Mouse (Mus musculus): ENCODE data around the gene Slc25a44.
"Not testable (repeated sequence)": the region's sequence is repeated elsewhere in the genome, so short reads cannot be mapped to it uniquely, and the experiment has no call there.

The Slc25a44 gene

GRCm38 (mm10) chr3:88450379-88451131 lies 25.6 kb upstream of the Slc25a44 start:
- DNase-seq (ENCODE audit: low spot score), result peak; percentile 71

- no peak for DNase-seq (ENCODE audit: low spot score)
These were observed 24.6 kb upstream of the Slc25a44 start for GRCm38 (mm10) chr3:88449395-88450023.

- DNase-seq (ENCODE audit: low spot score), result no peak
These were observed 23.5 kb upstream of the Slc25a44 start for GRCm38 (mm10) chr3:88448443-88448842.

- DNase-seq (ENCODE audit: low spot score), result no peak
These were observed 22.8 kb upstream of the Slc25a44 start for GRCm38 (mm10) chr3:88447676-88448183.

- DNase-seq (ENCODE audit: low spot score), result no peak
These were observed 21.7 kb upstream of the Slc25a44 start for GRCm38 (mm10) chr3:88446471-88447123.

- DNase-seq (ENCODE audit: low spot score), result no peak
These were observed 17.9 kb upstream of the Slc25a44 start for GRCm38 (mm10) chr3:88442888-88443287.

- no peak for DNase-seq (ENCODE audit: low spot score)
These were observed 17.5 kb upstream of the Slc25a44 start for GRCm38 (mm10) chr3:88442488-88442887.

GRCm38 (mm10) chr3:88440500-88441381 lies 15.8 kb upstream of the Slc25a44 start:
- DNase-seq (ENCODE audit: low spot score), result peak; percentile 71

- no peak for DNase-seq (ENCODE audit: low spot score)
These were observed 14.6 kb upstream of the Slc25a44 start for GRCm38 (mm10) chr3:88439582-88439981.

GRCm38 (mm10) chr3:88437454-88437853 lies 12.5 kb upstream of the Slc25a44 start:
- no peak for DNase-seq (ENCODE audit: low spot score)

- peak; percentile 79 for DNase-seq (ENCODE audit: low spot score)
These were observed 11.7 kb upstream of the Slc25a44 start for GRCm38 (mm10) chr3:88436395-88437201.

- DNase-seq (ENCODE audit: low spot score), result no peak
These were observed 10.6 kb upstream of the Slc25a44 start for GRCm38 (mm10) chr3:88435515-88435914.

- not testable (repeated sequence) for DNase-seq (ENCODE audit: low spot score)
These were observed 3.7 kb upstream of the Slc25a44 start for GRCm38 (mm10) chr3:88428639-88429038.

GRCm38 (mm10) chr3:88427342-88427905 lies 2.5 kb upstream of the Slc25a44 start:
- no peak for DNase-seq (ENCODE audit: low spot score)

GRCm38 (mm10) chr3:88425708-88426420 lies 925 bp upstream of the Slc25a44 start:
- no peak for DNase-seq (ENCODE audit: low spot score)

- DNase-seq (ENCODE audit: low spot score), result no peak
These were observed 371 bp upstream of the Slc25a44 start for GRCm38 (mm10) chr3:88425330-88425689.

- DNase-seq (ENCODE audit: low spot score), result no peak
These were observed 2.8 kb downstream of the Slc25a44 start for GRCm38 (mm10) chr3:88422020-88422720.

GRCm38 (mm10) chr3:88420771-88421170 lies 4.2 kb downstream of the Slc25a44 start:
- DNase-seq (ENCODE audit: low spot score), result no peak

- DNase-seq (ENCODE audit: low spot score), result no peak
These were observed 6.9 kb downstream of the Slc25a44 start for GRCm38 (mm10) chr3:88418016-88418415.
